ENCODE assay signal across 9 mouse cellular contexts in genomic region chr2:39006149-39006730, GRCm38 (mm10). TPM values are rescaled to one million over a fixed set of nuclear protein-coding genes. Genes with fewer than 3 reads are reported as not detected.
DNase-seq lines count a peak whose midpoint lies in the region; ATAC-seq lines count a peak whose summit lies in the region.
"Had no signal": no experiment of that assay in that cellular context is flagged by ENCODE, and none has a peak within 500 bp of the region (broad histone marks: within the 10 kb centered on the region; RNA-seq: fewer than 3 reads in every experiment).

No protein-coding gene starts in this region.

- no peak for ATAC-seq in kidney, embryonic 14.5 days (ENCODE audit: low FRiP score, low TSS enrichment)
- no peak for ATAC-seq in hindbrain, embryonic 14.5 days (ENCODE audit: low FRiP score)
- no peak for ATAC-seq in midbrain, embryonic 14.5 days (ENCODE audit: low FRiP score, low TSS enrichment)
- ATAC-seq in granulocyte monocyte progenitor cell, adult 5-6 weeks (replicated peaks; ENCODE audit: poor library complexity, severe bottlenecking), result no peak

- peaks cover 31% of the 10 kb centered on the region for H3K4me1 ChIP-seq in kidney, embryonic 14.5 days (ENCODE audit: control insufficient read depth, insufficient read depth, low read length)
- H3K4me1 ChIP-seq in brown adipose tissue, adult 24 weeks (ENCODE audit: control insufficient read depth, insufficient read depth, insufficient read length, low read length), result peaks cover 21% of the 10 kb centered on the region
- peaks cover 43% of the 10 kb centered on the region for H3K4me1 ChIP-seq in hindbrain, embryonic 14.5 days (replicated peaks; ENCODE audit: control insufficient read depth, insufficient read depth, low read length)
- H3K4me1 ChIP-seq in midbrain, embryonic 14.5 days (ENCODE audit: control insufficient read depth, insufficient read depth, low read length), result peaks cover 41% of the 10 kb centered on the region

- H3K27me3 ChIP-seq in kidney, embryonic 14.5 days (ENCODE audit: control insufficient read depth, insufficient read depth, low read length), result no peaks in the 10 kb centered on the region
- H3K27me3 ChIP-seq in hindbrain, embryonic 14.5 days (ENCODE audit: control insufficient read depth, insufficient read depth, low read length), result no peaks in the 10 kb centered on the region
- no peaks in the 10 kb centered on the region for H3K27me3 ChIP-seq in midbrain, embryonic 14.5 days (ENCODE audit: control insufficient read depth, insufficient read depth, low read length)

- H3K9ac ChIP-seq in kidney, embryonic 14.5 days (ENCODE audit: low read depth, low read length), result no peak overlapping the region
- H3K9ac ChIP-seq in hindbrain, embryonic 14.5 days, result 0 out of 2 replicates have a peak overlapping the region, but pooled peaks have one; percentile 78
- H3K9ac ChIP-seq in midbrain, embryonic 14.5 days (replicated peaks; ENCODE audit: low read length), result no peak overlapping the region

- peaks cover 27% of the 10 kb centered on the region for H3K36me3 ChIP-seq in kidney, embryonic 14.5 days (ENCODE audit: control insufficient read depth, insufficient read depth, low read length)
- peaks cover 24% of the 10 kb centered on the region for H3K36me3 ChIP-seq in hindbrain, embryonic 14.5 days (replicated peaks; ENCODE audit: control insufficient read depth, insufficient read depth)
- H3K36me3 ChIP-seq in midbrain, embryonic 14.5 days (ENCODE audit: control insufficient read depth, insufficient read depth, low read length), result peaks cover 27% of the 10 kb centered on the region

- no peak for DNase-seq in kidney, adult 18-20 months
- no peak for DNase-seq in hindbrain, embryonic 14.5 days (ENCODE audit: low spot score)
- no peak for DNase-seq in midbrain, embryonic 14.5 days
- DNase-seq in gastrocnemius, adult 8-10 months (ENCODE audit: low spot score in 2 of 2), result no peak
- DNase-seq in adrenal gland, postnatal 4 days (ENCODE audit: low spot score in 2 of 2), result no peak
- DNase-seq: gastrocnemius, postnatal 36 days had no signal

- no peak overlapping the region for H3K27ac ChIP-seq in kidney, embryonic 14.5 days (ENCODE audit: low read depth, low read length)
- H3K27ac ChIP-seq in brown adipose tissue, adult 24 weeks (replicated peaks; ENCODE audit: low read depth, low read length), result no peak overlapping the region
- no peak overlapping the region for H3K27ac ChIP-seq in hindbrain, embryonic 14.5 days
- H3K27ac ChIP-seq in midbrain, embryonic 14.5 days (replicated peaks; ENCODE audit: low read depth, low read length), result no peak overlapping the region

- no peaks in the 10 kb centered on the region for H3K9me3 ChIP-seq in kidney, embryonic 14.5 days (ENCODE audit: control insufficient read depth, low read length)
- no peaks in the 10 kb centered on the region for H3K9me3 ChIP-seq in hindbrain, embryonic 14.5 days (ENCODE audit: control insufficient read depth, low read length)
- H3K9me3 ChIP-seq in midbrain, embryonic 14.5 days (ENCODE audit: control insufficient read depth, low read length), result no peaks in the 10 kb centered on the region

- H3K4me2 ChIP-seq in kidney, embryonic 14.5 days (replicated peaks; ENCODE audit: low read depth, low read length), result peak overlapping the region; percentile 97
- H3K4me2 ChIP-seq in hindbrain, embryonic 14.5 days (replicated peaks), result peak overlapping the region; percentile 80
- peak overlapping the region; percentile 94 for H3K4me2 ChIP-seq in midbrain, embryonic 14.5 days (ENCODE audit: low read length)

- peak overlapping the region; percentile 91; the same call in 1 of the 2 replicates for H3K4me3 ChIP-seq in kidney, embryonic 14.5 days (ENCODE audit: low read length)
- H3K4me3 ChIP-seq in brown adipose tissue, adult 24 weeks (ENCODE audit: insufficient read depth, low read depth, low read length), result peak overlapping the region; percentile 89
- peak overlapping the region; percentile 69; the same call in 1 of the 2 replicates for H3K4me3 ChIP-seq in hindbrain, embryonic 14.5 days (replicated peaks; ENCODE audit: low read length)
- H3K4me3 ChIP-seq in midbrain, embryonic 14.5 days (replicated peaks; ENCODE audit: low read depth, low read length), result peak overlapping the region; percentile 58

- WGBS in kidney, embryonic 14.5 days, result 88% methylated on average over 14 of the region's 14 CpGs
- WGBS in hindbrain, embryonic 14.5 days, result 91% methylated on average over 14 of the region's 14 CpGs
- 90% methylated on average over 14 of the region's 14 CpGs for WGBS in midbrain, embryonic 14.5 days

RNA-seq across cellular contexts. Expression of gene Rpl35, which starts 0.8 kb away (rescaled TPM):
- 1,034 and 1,450 TPM in 2 replicates for polyA plus RNA-seq in kidney, embryonic 14.5 days (2014; fragmentation: Nextera tagmentation; extraction: Ambion mirVana)
- 120 and 144 TPM in 2 replicates for polyA plus RNA-seq in brown adipose tissue, adult 24 weeks (2012; ENCODE audit: insufficient read depth, insufficient read length, missing spikeins)
- 580 and 697 TPM in 2 replicates for polyA plus RNA-seq in hindbrain, embryonic 14.5 days (2014; fragmentation: Nextera tagmentation; extraction: Ambion mirVana)
- 635 and 731 TPM in 2 replicates for polyA plus RNA-seq in midbrain, embryonic 14.5 days (2014; fragmentation: Nextera tagmentation; extraction: Ambion mirVana)
- 1,205 and 1,260 TPM in 2 replicates for total RNA-seq in granulocyte monocyte progenitor cell, adult 5-6 weeks (2014; fragmentation: Nextera tagmentation)
- total RNA-seq in granulocyte monocyte progenitor cell, adult 5-6 weeks (2017), result 1,673 and 1,927 TPM in 2 replicates
- total RNA-seq in gastrocnemius, adult 8-10 months (2022), result 100 to 1,000 TPM; 298 to 385 (median 322) TPM
- 100 to 1,000 TPM; 646 to 654 TPM for total RNA-seq in adrenal gland, postnatal 4 days (2021)

RNA-seq across cellular contexts. Expression of gene Arpc5l, which starts 1.1 kb away (rescaled TPM):
- polyA plus RNA-seq in kidney, embryonic 14.5 days (2014; fragmentation: Nextera tagmentation; extraction: Ambion mirVana), result 139 and 148 TPM in 2 replicates
- polyA plus RNA-seq in brown adipose tissue, adult 24 weeks (2012; ENCODE audit: insufficient read depth, insufficient read length, missing spikeins), result 101 and 120 TPM in 2 replicates
- polyA plus RNA-seq in hindbrain, embryonic 14.5 days (2014; fragmentation: Nextera tagmentation; extraction: Ambion mirVana), result 146 and 155 TPM in 2 replicates
- 141 and 144 TPM in 2 replicates for polyA plus RNA-seq in midbrain, embryonic 14.5 days (2014; fragmentation: Nextera tagmentation; extraction: Ambion mirVana)
- 71.2 and 74.7 TPM in 2 replicates for total RNA-seq in granulocyte monocyte progenitor cell, adult 5-6 weeks (2014; fragmentation: Nextera tagmentation)
- 59.5 and 65.2 TPM in 2 replicates for total RNA-seq in granulocyte monocyte progenitor cell, adult 5-6 weeks (2017)
- total RNA-seq in gastrocnemius, adult 8-10 months (2022), result 100 to 1,000 TPM; 120 to 151 (median 137) TPM
- 10 to 100 TPM; 67.1 to 68.3 TPM for total RNA-seq in adrenal gland, postnatal 4 days (2021)

RNA-seq across cellular contexts. Expression of gene Wdr38, which starts 9.0 kb away (rescaled TPM):
- polyA plus RNA-seq in kidney, embryonic 14.5 days (2014; fragmentation: Nextera tagmentation; extraction: Ambion mirVana), result 1.4 and 1.7 TPM in 2 replicates
- polyA plus RNA-seq in brown adipose tissue, adult 24 weeks (2012; ENCODE audit: insufficient read depth, insufficient read length, missing spikeins), result not detected in 2 replicates
- polyA plus RNA-seq in hindbrain, embryonic 14.5 days (2014; fragmentation: Nextera tagmentation; extraction: Ambion mirVana), result 1.1 and 1.2 TPM in 2 replicates
- polyA plus RNA-seq in midbrain, embryonic 14.5 days (2014; fragmentation: Nextera tagmentation; extraction: Ambion mirVana), result 1.4 and 1.5 TPM in 2 replicates
- total RNA-seq in granulocyte monocyte progenitor cell, adult 5-6 weeks (2014; fragmentation: Nextera tagmentation), result 0.53 and 0.84 TPM in 2 replicates
- total RNA-seq in granulocyte monocyte progenitor cell, adult 5-6 weeks (2017), result 0.09 and 0.15 TPM in 2 replicates
- total RNA-seq in gastrocnemius, adult 8-10 months (2022), result under 1 TPM in 1 of 4 experiments, not detected in 3; 0.21 TPM
- under 1 TPM; 0.67 to 0.73 TPM for total RNA-seq in adrenal gland, postnatal 4 days (2021)

RNA-seq across cellular contexts. Expression of gene Golga1, which starts 59.1 kb away (rescaled TPM):
- 22.7 and 30.4 TPM in 2 replicates for polyA plus RNA-seq in kidney, embryonic 14.5 days (2014; fragmentation: Nextera tagmentation; extraction: Ambion mirVana)
- polyA plus RNA-seq in brown adipose tissue, adult 24 weeks (2012; ENCODE audit: insufficient read depth, insufficient read length, missing spikeins), result 10.3 and 20.1 TPM in 2 replicates
- polyA plus RNA-seq in hindbrain, embryonic 14.5 days (2014; fragmentation: Nextera tagmentation; extraction: Ambion mirVana), result 29.1 and 34.2 TPM in 2 replicates
- 37.2 and 42.6 TPM in 2 replicates for polyA plus RNA-seq in midbrain, embryonic 14.5 days (2014; fragmentation: Nextera tagmentation; extraction: Ambion mirVana)
- total RNA-seq in granulocyte monocyte progenitor cell, adult 5-6 weeks (2014; fragmentation: Nextera tagmentation), result 13.0 and 15.7 TPM in 2 replicates
- total RNA-seq in granulocyte monocyte progenitor cell, adult 5-6 weeks (2017), result 13.8 and 17.2 TPM in 2 replicates
- 10 to 100 TPM in 2 of 4 experiments, 1 to 10 TPM in 2; 8.9 to 10.5 (median 9.9) TPM for total RNA-seq in gastrocnemius, adult 8-10 months (2022)
- 10 to 100 TPM; 35.8 to 38.8 TPM for total RNA-seq in adrenal gland, postnatal 4 days (2021)
